Mouse (Mus musculus) spleen, adult 2 months (tissue): ENCODE measurements around the gene Slc22a15. TPM values are rescaled to one million over a fixed set of nuclear protein-coding genes. Genes with fewer than 3 reads are reported as not detected.

Source experiments
- DNase-seq, 2 experiments: peaks; one replicate each; pipeline versions ENCODE4 v3.0.0 to v3.0.0-alpha.2; 2012 to 2021; ENCODE audit warnings: low spot score in 2 of 2, low read depth in 1 of 2
- H3K27ac ChIP-seq: fragments of 200-500 bp; 2 replicates; pipeline ENCODE4 v1.5.1; 2012; ENCODE audit warnings: low read length, inconsistent platforms; ENCODE audit not compliant: insufficient read depth
- H3K27me3 ChIP-seq: fragments of 200-500 bp; 2 replicates; pipeline ENCODE4 v1.6.1; 2012; ENCODE audit warnings: mild to moderate bottlenecking, moderate library complexity, low read length, inconsistent platforms; ENCODE audit not compliant: control insufficient read depth, insufficient read depth
- H3K36me3 ChIP-seq: fragments of 200-500 bp; 2 replicates; pipeline ENCODE4 v1.6.1; 2012; ENCODE audit warnings: mild to moderate bottlenecking, low read length, inconsistent platforms; ENCODE audit not compliant: control insufficient read depth, insufficient read depth
- H3K4me1 ChIP-seq: fragments of 200-500 bp; 2 replicates; pipeline ENCODE4 v1.6.1; 2011; ENCODE audit warnings: inconsistent platforms; ENCODE audit not compliant: control insufficient read depth, insufficient read depth, insufficient read length
- H3K4me3 ChIP-seq: fragments of 200-500 bp; 2 replicates; pipeline ENCODE4 v1.5.1; 2011; ENCODE audit warnings: mild to moderate bottlenecking, inconsistent platforms; ENCODE audit not compliant: insufficient read depth, insufficient read length; ENCODE audit errors: extremely low read depth
- CTCF ChIP-seq: fragments of 200-500 bp; IDR thresholded peaks from 2 replicates; pipeline ENCODE4 v1.5.1; 2011; ENCODE audit warnings: mild to moderate bottlenecking, inconsistent platforms; ENCODE audit not compliant: insufficient read depth, insufficient read length, insufficient replicate concordance; ENCODE audit errors: extremely low read depth
- POLR2A ChIP-seq: fragments of 200-500 bp; IDR thresholded peaks from 2 replicates; pipeline ENCODE4 v1.6.1; 2011; ENCODE audit warnings: low read depth, low read length, inconsistent platforms
- WGBS: fragments of 180-500 bp; shearing (Covaris S2); methylation state at CpG from one replicate; pipeline ENCODE4 v1.1.7; 2018; 5-methylcytosine and 5-hydroxymethylcytosine counted together
- polyA plus RNA-seq: library from polyadenylated mRNA; depleted of rRNA; stranded (reverse); fragments of >200 nt; gene quantifications from 2 replicates; pipeline ENCODE4 v1.2.3, GENCODE M21; 2012

Gene Slc22a15
- polyA plus RNA-seq, 1 experiment: 2.5 TPM

- no peak overlapping the region for H3K4me3 ChIP-seq
- DNase-seq: no peak
- no peaks in the 10 kb centered on the region for H3K27me3 ChIP-seq
- no peak overlapping the region for H3K27ac ChIP-seq
- no peaks in the 10 kb centered on the region for H3K4me1 ChIP-seq
- H3K36me3 ChIP-seq: no peaks in the 10 kb centered on the region
- TF ChIP-seq CTCF: no peak
- TF ChIP-seq POLR2A: no peak
- WGBS: 93% methylated on average over 9 of the region's 9 CpGs
Observed at GRCm38 (mm10) chr3:101871951-101872350, 52.3 kb downstream of the Slc22a15 start.

- no peaks in the 10 kb centered on the region for H3K36me3 ChIP-seq
- TF ChIP-seq CTCF (no peak), POLR2A (no peak)
- no peak for DNase-seq
- H3K27me3 ChIP-seq: no peaks in the 10 kb centered on the region
- H3K27ac ChIP-seq: no peak overlapping the region
- H3K4me1 ChIP-seq: no peaks in the 10 kb centered on the region
- no peak overlapping the region for H3K4me3 ChIP-seq
- 87% methylated on average over 4 of the region's 4 CpGs for WGBS
Observed at GRCm38 (mm10) chr3:101867001-101867421, 57.2 kb downstream of the Slc22a15 start.

- no peak for TF ChIP-seq POLR2A
- TF ChIP-seq CTCF: no peak
- H3K36me3 ChIP-seq: no peaks in the 10 kb centered on the region
- no peaks in the 10 kb centered on the region for H3K27me3 ChIP-seq
- no peak for DNase-seq
- no peak overlapping the region for H3K4me3 ChIP-seq
- no peak overlapping the region for H3K27ac ChIP-seq
- H3K4me1 ChIP-seq: no peaks in the 10 kb centered on the region
- 91% methylated on average over 3 of the region's 3 CpGs for WGBS
Observed at GRCm38 (mm10) chr3:101861856-101862255, 62.4 kb downstream of the Slc22a15 start.

DNA sequence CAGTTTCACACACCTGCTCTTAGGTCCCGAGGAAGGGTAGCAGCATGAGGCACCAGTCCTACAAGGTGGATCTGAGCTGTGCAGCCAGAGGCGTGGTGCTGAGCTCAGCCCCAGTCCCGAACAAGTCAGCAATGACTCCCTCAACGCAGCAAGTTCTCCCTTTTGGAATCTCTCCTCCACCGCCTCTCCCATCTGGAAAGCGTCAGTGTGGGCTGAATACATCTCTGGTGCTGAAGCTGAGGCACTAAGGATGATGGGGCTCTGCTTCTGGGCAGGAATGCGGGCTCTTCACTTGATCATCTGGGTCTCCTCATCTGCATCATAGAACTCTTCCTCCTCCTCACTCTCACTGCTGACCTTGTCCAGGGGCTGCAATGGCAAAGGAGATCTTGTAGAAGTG is 64.1 kb downstream of the Slc22a15 start:
- no peaks in the 10 kb centered on the region for H3K36me3 ChIP-seq
- H3K4me3 ChIP-seq: no peak overlapping the region
- H3K27me3 ChIP-seq: no peaks in the 10 kb centered on the region
- TF ChIP-seq CTCF: no peak
- H3K4me1 ChIP-seq: no peaks in the 10 kb centered on the region
- no peak for DNase-seq
- WGBS: 87% methylated on average over 7 of the region's 7 CpGs
- H3K27ac ChIP-seq: no peak overlapping the region

- WGBS: 91% methylated on average over 7 of the region's 7 CpGs
- no peak for TF ChIP-seq POLR2A
- H3K4me3 ChIP-seq: no peak overlapping the region
Observed at GRCm38 (mm10) chr3:101859740-101860139, 64.5 kb downstream of the Slc22a15 start.

GRCm38 (mm10) chr3:101854075-101854474 is 70.2 kb downstream of the Slc22a15 start:
- Histone ChIP-seq H3K27me3 (no peaks in the 10 kb centered on the region), H3K4me3 (no peak overlapping the region), H3K36me3 (no peaks in the 10 kb centered on the region), H3K27ac (no peak overlapping the region), H3K4me1 (no peaks in the 10 kb centered on the region)
- DNase-seq: no peak
- WGBS: 72% methylated on average over 1 of the region's 1 CpGs
- TF ChIP-seq CTCF (no peak), POLR2A (no peak)

More at GRCm38 (mm10) chr3:101859740-101860139, 64.5 kb downstream of the Slc22a15 start:
- Histone ChIP-seq H3K4me1 (no peaks in the 10 kb centered on the region), H3K36me3 (no peaks in the 10 kb centered on the region), H3K27me3 (no peaks in the 10 kb centered on the region), H3K27ac (no peak overlapping the region)
- DNase-seq: no peak

DNA sequence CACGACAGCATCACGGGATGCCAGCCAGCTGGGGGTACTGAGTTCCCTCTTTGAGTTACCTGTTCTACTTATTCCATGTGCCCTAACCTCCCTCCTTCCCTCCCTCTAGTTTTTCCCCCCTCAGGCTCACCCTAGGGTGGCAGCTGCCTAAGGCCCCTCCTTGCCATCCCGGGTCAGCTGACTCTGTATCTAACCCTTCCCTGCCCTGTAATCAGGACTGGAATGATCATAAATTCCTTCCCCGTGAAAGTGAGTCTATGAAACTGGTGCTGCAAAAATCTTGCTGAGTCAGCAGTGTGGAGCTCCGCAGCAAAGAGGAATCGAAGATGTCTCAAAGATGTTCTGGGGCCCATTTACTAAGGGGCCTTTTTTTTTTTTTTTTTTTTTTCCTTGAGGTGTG is 72.9 kb downstream of the Slc22a15 start:
- Histone ChIP-seq H3K4me3 (no peak overlapping the region), H3K27me3 (no peaks in the 10 kb centered on the region), H3K27ac (no peak overlapping the region), H3K36me3 (no peaks in the 10 kb centered on the region), H3K4me1 (no peaks in the 10 kb centered on the region)
- WGBS: 77% methylated on average over 6 of the region's 6 CpGs
- TF ChIP-seq CTCF (no peak), POLR2A (no peak)
- DNase-seq: no peak
